Mouse (Mus musculus) embryonic facial prominence, embryonic 15.5 days (tissue): Measurements from ENCODE around the gene Fam136a. TPM values are rescaled to one million over a fixed set of nuclear protein-coding genes. Genes with fewer than 3 reads are reported as not detected.
A peak's percentile ranks its signal among the peaks of the same experiment; 100 is the strongest.

Experiments used
- ATAC-seq: fragments of 200-750 bp; cut with Nextera tagmentation; 2 replicates; pipeline ENCODE4 v1.8.0; 2017; ENCODE audit warnings: low read depth, moderate TSS enrichment; ENCODE audit not compliant: insufficient number of reproducible peaks, low FRiP score, low TSS enrichment
- H3K27ac ChIP-seq: fragments of 300-500 bp; sonication (generic); replicated peaks from 2 replicates; pipeline ENCODE4 v1.5.1; 2015; ENCODE audit warnings: mild to moderate bottlenecking, inconsistent platforms
- H3K27me3 ChIP-seq: fragments of 300-500 bp; sonication (generic); 2 replicates; pipeline ENCODE4 v1.6.1; 2015; ENCODE audit warnings: inconsistent platforms
- H3K36me3 ChIP-seq: fragments of 300-500 bp; sonication (generic); 2 replicates; pipeline ENCODE4 v1.6.1; 2015; ENCODE audit warnings: mild to moderate bottlenecking, inconsistent platforms
- H3K4me1 ChIP-seq: fragments of 300-500 bp; sonication (generic); 2 replicates; pipeline ENCODE4 v1.6.1; 2015; ENCODE audit warnings: inconsistent platforms
- H3K4me2 ChIP-seq: fragments of 300-500 bp; sonication (generic); replicated peaks from 2 replicates; pipeline ENCODE4 v1.6.1; 2015; ENCODE audit warnings: mild to moderate bottlenecking, inconsistent platforms
- H3K4me3 ChIP-seq: fragments of 300-500 bp; sonication (generic); replicated peaks from 2 replicates; pipeline ENCODE4 v1.5.1; 2015; ENCODE audit warnings: mild to moderate bottlenecking, inconsistent platforms
- H3K9ac ChIP-seq: fragments of 300-500 bp; sonication (generic); 2 replicates; pipeline ENCODE4 v1.6.1; 2015; ENCODE audit warnings: inconsistent platforms
- H3K9me3 ChIP-seq: fragments of 300-500 bp; sonication (generic); replicated peaks from 2 replicates; pipeline ENCODE4 v1.6.1; 2016; ENCODE audit warnings: inconsistent platforms
- WGBS: fragments of 180-500 bp; shearing (Covaris S2); methylation state at CpG from one replicate; pipeline ENCODE4 v1.1.7; 2015; 5-methylcytosine and 5-hydroxymethylcytosine counted together
- polyA plus RNA-seq: library from polyadenylated mRNA; unstranded; fragments of >200 nt; fragmentation: Nextera tagmentation; extraction: Ambion mirVana; gene quantifications from 2 replicates; pipeline ENCODE4 v1.2.1, GENCODE M21; 2015

The Fam136a gene
- polyA plus RNA-seq, 1 experiment from 2014 or later: 104 TPM

GRCm38 (mm10) chr6:86398986-86399385 lies 33.5 kb downstream of the Fam136a start:
- 64% methylated on average over 2 of the region's 2 CpGs for WGBS
- Histone ChIP-seq H3K27ac (no peak overlapping the region), H3K4me2 (no peak overlapping the region), H3K4me1 (peaks cover 27% of the 10 kb centered on the region), H3K36me3 (no peaks in the 10 kb centered on the region), H3K4me3 (no peak overlapping the region), H3K9me3 (no peaks in the 10 kb centered on the region), H3K27me3 (no peaks in the 10 kb centered on the region), H3K9ac (no peak overlapping the region)
- ATAC-seq: no peak

DNA sequence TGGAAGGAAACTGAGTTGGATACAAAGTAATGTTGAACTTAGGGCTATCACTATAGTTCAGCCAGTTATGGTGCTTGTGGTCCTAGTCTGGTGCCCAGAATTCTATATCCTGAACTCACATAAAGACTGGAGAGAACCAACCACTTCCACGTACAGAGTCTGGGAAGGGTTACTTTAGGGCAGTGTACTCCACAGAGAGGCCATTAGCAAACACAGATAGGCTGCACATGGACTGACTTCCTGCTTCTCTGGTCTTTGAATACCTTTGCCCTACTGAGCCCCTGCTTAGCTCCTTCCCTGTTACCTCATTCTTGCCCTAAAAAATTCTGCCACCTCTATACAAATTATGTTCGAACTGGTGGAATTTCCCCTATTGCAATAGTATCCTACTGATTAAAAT lies 34.5 kb downstream of the Fam136a start:
- 78% methylated on average over 2 of the region's 2 CpGs for WGBS
- no peak overlapping the region for H3K27ac ChIP-seq
- no peak overlapping the region for H3K4me2 ChIP-seq
- H3K27me3 ChIP-seq: no peaks in the 10 kb centered on the region
- no peak for ATAC-seq
- no peak overlapping the region for H3K4me3 ChIP-seq
- peaks cover 24% of the 10 kb centered on the region for H3K4me1 ChIP-seq
- H3K9me3 ChIP-seq: no peaks in the 10 kb centered on the region
- no peaks in the 10 kb centered on the region for H3K36me3 ChIP-seq
- H3K9ac ChIP-seq: no peak overlapping the region

DNA sequence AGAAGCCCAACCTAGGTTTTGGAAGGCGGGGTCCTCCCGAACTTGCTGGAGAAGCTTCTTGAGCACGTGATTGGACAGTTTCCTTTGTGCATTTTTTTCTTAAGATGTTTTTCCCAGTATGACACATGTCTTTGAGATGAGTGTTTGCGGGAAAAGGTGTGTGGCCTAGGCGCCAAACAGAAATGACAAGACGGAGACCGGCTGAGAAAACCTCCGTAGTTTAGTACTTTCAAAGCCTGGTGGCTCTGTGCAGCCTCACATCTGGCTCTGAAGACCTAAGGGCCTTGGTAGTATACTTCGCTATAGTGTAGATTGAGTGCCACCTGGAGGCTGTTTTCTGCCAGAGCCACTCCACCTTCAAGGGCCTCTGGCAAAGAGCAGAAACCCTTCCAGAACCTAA lies 35.5 kb downstream of the Fam136a start:
- Histone ChIP-seq H3K4me2 (peak overlapping the region; percentile 45), H3K9me3 (no peaks in the 10 kb centered on the region), H3K27ac (0 out of 2 replicates have a peak overlapping the region, but pooled peaks have one; percentile 48), H3K4me3 (peak overlapping the region; percentile 35), H3K9ac (no peak overlapping the region), H3K27me3 (no peaks in the 10 kb centered on the region), H3K4me1 (peaks cover 17% of the 10 kb centered on the region), H3K36me3 (no peaks in the 10 kb centered on the region)
- no peak for ATAC-seq
- 3% methylated on average over 9 of the region's 9 CpGs for WGBS

DNA sequence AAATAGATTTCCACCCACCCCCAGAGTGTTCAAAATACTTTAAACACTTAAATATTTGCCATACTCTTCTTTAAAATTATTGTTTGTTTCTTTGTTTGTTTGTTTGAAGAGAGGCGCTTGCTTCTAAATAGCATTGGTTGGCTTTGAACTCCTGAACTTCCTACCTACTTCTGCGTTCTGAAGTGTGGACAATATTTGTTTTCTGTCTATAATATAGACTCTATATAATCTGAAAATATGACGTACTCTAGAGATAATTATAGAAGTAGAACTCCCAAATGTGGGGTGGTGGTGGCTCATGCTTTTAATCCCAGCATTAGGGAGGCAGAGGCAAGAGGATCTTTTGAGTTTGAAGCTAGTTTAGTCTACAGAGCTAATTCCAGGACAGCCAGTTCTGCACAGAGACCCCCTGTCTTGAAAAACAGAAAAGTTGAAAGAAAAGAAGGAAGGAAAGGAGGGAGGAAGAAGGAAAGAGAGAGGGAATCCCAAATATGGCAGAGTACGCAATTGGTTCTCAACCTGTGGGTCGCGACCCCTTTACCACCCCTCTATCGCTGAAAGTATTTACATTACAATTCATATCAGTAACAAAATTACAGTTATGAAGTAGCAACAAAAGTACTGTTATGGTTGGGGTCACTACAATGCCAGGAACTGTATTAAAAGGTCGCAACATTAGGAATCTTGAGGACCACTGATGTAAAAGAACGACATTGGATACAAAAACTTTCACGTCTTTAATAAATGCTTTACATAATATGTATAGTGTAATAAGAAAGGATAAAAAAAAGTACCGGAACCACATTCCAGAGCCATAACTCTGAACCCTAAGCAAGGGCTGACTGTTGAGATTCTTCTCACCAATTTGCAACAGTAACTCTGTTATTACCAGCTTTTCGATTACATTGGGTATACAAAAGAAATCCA lies 37.5 kb downstream of the Fam136a start:
- Histone ChIP-seq H3K9me3 (no peaks in the 10 kb centered on the region), H3K4me2 (peak overlapping the region; percentile 51), H3K9ac (peak overlapping the region; percentile 91; the same call in 1 of the 2 replicates), H3K4me3 (peak overlapping the region; percentile 64), H3K27me3 (no peaks in the 10 kb centered on the region), H3K36me3 (no peaks in the 10 kb centered on the region), H3K27ac (peak overlapping the region; percentile 100), H3K4me1 (0 out of 2 replicates have a peak, but pooled peaks cover 6% of the 10 kb centered on the region)
- ATAC-seq: no peak
- WGBS: 30% methylated on average over 12 of the region's 12 CpGs

DNA sequence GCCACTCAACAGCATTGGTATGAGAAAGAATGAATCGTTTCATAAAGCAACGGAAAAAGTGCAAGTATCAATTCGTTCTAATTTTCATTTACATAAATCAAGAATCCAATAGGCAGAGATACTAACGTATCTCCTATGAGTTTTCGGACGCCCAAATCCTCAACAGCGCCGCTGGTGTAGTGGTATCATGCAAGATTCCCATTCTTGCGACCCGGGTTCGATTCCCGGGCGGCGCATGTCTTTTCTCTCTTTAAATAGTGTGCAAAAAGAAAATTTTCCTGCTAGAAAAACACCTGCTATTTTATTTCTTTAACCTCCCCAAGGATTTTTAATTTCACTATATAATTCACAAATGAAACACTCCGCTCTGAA lies 38.3 kb downstream of the Fam136a start:
- under 1% methylated on average over 15 of the region's 15 CpGs for WGBS
- Histone ChIP-seq H3K27me3 (no peaks in the 10 kb centered on the region), H3K4me2 (peak overlapping the region; percentile 51), H3K9me3 (no peaks in the 10 kb centered on the region), H3K36me3 (no peaks in the 10 kb centered on the region), H3K27ac (peak overlapping the region; percentile 100), H3K9ac (peak overlapping the region; percentile 91), H3K4me3 (peak overlapping the region; percentile 64), H3K4me1 (0 out of 2 replicates have a peak, but pooled peaks cover 6% of the 10 kb centered on the region)
- peak; percentile 78 for ATAC-seq

DNA sequence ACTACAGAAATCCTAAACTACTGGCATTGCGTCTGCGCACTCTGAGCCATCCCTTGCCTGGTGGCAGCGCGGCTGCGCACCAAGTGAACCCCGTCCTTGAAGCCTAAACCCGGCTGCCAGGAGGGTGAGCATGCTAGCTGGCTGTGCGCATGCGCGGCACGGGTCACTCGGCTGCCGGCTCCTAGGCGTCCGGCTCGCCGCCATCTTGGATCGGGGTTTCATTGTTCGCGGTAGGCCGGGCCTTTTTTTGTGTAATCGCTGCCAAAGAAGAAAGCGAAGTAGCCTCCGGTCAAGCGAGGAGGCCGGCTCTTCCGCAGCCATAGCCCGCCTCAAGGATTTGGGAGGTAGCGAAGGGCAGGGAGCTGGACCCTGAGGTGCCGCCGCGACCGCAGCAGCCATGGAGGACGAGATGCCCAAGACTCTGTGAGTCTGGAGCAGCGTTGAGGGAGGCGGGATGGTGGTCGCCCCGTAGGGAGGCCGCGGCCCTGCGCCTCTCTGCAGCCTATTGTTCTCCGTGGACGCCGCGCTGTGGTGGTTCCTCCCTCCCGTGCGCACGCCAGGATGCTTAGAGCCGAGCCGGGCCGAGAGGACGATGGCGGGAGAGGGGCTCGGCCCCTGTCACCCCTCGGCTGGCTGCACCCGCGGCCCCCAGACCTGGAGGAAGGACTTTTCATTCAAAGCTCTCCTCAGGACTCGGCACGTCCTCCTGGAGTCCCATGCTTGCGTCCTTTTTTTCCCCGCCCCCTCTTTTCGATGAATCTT lies 38.8 kb downstream of the Fam136a start, which contains the start of gene Tia1:
TSS of gene Tia1 (plus strand) at position 120 of the 762 bp plus-strand sequence.
- H3K36me3 ChIP-seq: no peaks in the 10 kb centered on the region
- H3K4me1 ChIP-seq: 0 out of 2 replicates have a peak, but pooled peaks cover 6% of the 10 kb centered on the region
- H3K4me2 ChIP-seq: peak within 1 kb of the TSS; percentile 51
- H3K4me3 ChIP-seq: peak within 1 kb of the TSS; percentile 64
- H3K27ac ChIP-seq: peak within 1 kb of the TSS; percentile 100
- no peaks in the 10 kb centered on the region for H3K27me3 ChIP-seq
- peak within 1 kb of the TSS; percentile 91 for H3K9ac ChIP-seq
- H3K9me3 ChIP-seq: no peaks in the 10 kb centered on the region
- peak; percentile 97 for ATAC-seq
- WGBS: under 1% methylated on average over 60 of the region's 62 CpGs

GRCm38 (mm10) chr6:86404996-86405395 lies 39.5 kb downstream of the Fam136a start:
- peak overlapping the region; percentile 51 for H3K4me2 ChIP-seq
- no peaks in the 10 kb centered on the region for H3K36me3 ChIP-seq
- ATAC-seq: no peak
- no peaks in the 10 kb centered on the region for H3K9me3 ChIP-seq
- H3K27me3 ChIP-seq: no peaks in the 10 kb centered on the region
- under 1% methylated on average over 11 of the region's 11 CpGs for WGBS
- peak overlapping the region; percentile 100 for H3K27ac ChIP-seq
- H3K4me3 ChIP-seq: peak overlapping the region; percentile 64
- H3K9ac ChIP-seq: peak overlapping the region; percentile 91
- 0 out of 2 replicates have a peak, but pooled peaks cover 6% of the 10 kb centered on the region for H3K4me1 ChIP-seq

DNA sequence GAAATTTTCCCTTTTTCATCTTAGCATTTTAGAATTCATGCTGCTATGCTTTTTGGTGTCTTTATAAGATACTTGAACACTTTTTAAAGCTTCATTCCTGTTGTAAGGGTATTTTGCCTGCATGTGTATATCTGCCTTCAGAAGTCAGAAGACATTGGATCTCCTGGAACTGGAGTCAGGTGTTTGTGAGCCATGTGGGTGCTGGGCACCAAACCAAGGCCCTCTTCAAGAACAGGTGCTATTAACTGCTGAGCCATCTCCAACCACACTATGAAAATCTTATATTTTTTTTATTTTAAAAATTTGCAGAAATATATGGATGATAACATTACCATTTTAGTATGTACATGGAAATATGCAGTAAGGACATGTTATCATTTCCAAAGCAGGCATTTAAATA lies 40.9 kb downstream of the Fam136a start:
- H3K27me3 ChIP-seq: no peaks in the 10 kb centered on the region
- no peaks in the 10 kb centered on the region for H3K36me3 ChIP-seq
- H3K9ac ChIP-seq: no peak overlapping the region
- 0 out of 2 replicates have a peak overlapping the region, but pooled peaks have one; percentile 15 for H3K4me2 ChIP-seq
- H3K4me1 ChIP-seq: 0 out of 2 replicates have a peak, but pooled peaks cover 2% of the 10 kb centered on the region
- ATAC-seq: no peak
- H3K9me3 ChIP-seq: no peaks in the 10 kb centered on the region
- no peak overlapping the region for H3K4me3 ChIP-seq
- H3K27ac ChIP-seq: no peak overlapping the region

DNA sequence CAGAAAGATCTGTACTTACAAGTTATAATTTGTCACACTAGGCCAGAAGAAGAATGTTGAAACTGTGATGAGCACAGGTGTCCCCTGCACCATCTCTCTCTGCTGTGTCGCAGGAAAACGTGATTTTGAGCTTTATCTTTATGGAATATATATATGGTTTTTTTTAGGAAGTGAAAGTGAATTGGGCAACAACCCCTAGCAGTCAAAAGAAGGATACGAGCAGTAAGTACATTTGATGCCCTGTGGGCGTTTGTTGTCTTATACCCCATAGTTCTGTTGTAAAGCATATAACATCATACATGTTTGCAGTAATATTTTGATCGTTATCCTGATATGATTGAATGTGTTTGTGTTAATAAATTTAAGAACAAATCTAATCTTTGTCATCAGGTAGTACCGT lies 53.3 kb downstream of the Fam136a start:
- 88% methylated on average over 6 of the region's 6 CpGs for WGBS
- H3K9me3 ChIP-seq: no peaks in the 10 kb centered on the region
- H3K4me2 ChIP-seq: no peak overlapping the region
- no peak overlapping the region for H3K4me3 ChIP-seq
- H3K27ac ChIP-seq: no peak overlapping the region
- no peak overlapping the region for H3K9ac ChIP-seq
- H3K4me1 ChIP-seq: no peaks in the 10 kb centered on the region
- no peaks in the 10 kb centered on the region for H3K27me3 ChIP-seq
- peaks cover 71% of the 10 kb centered on the region for H3K36me3 ChIP-seq
- ATAC-seq: no peak

- WGBS: 90% methylated on average over 3 of the region's 3 CpGs
- Histone ChIP-seq H3K4me1 (no peaks in the 10 kb centered on the region), H3K9ac (no peak overlapping the region), H3K4me3 (no peak overlapping the region), H3K4me2 (no peak overlapping the region), H3K27ac (no peak overlapping the region), H3K27me3 (no peaks in the 10 kb centered on the region), H3K36me3 (peaks cover 69% of the 10 kb centered on the region), H3K9me3 (no peaks in the 10 kb centered on the region)
- no peak for ATAC-seq
These were observed 53.8 kb downstream of the Fam136a start for GRCm38 (mm10) chr6:86419239-86419638.
